Mouse (Mus musculus) Muller cell, postnatal 12 days (primary cell): Measurements from ENCODE around the gene Galnt16.
A peak's percentile ranks its signal among the peaks of the same experiment; 100 is the strongest.

Experiments used
- DNase-seq: peaks from one replicate; pipeline ENCODE4 v3.0.0-alpha.2; 2015; ENCODE audit errors: inconsistent ontology term

The Galnt16 gene

DNA sequence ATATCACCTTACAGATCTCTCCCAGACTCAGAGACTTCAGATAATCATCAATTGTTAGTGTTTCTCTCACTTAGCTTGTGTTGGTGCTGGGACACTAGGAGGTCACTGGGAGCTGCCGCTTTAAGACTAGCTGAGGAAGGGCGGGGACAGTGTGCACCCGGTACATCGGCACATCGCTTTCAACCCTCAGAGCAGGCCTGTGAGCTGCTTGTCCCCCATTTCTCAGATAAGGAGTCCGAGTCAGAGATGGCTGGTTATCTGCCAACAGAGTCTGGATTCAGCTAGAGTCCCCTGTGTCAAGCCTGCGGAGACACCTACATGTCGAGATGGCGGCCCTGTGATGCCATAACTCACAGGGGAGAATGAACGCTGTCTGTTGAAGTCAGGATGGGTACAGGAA is 13.5 kb downstream of the Galnt16 start:
- no peak for DNase-seq

DNA sequence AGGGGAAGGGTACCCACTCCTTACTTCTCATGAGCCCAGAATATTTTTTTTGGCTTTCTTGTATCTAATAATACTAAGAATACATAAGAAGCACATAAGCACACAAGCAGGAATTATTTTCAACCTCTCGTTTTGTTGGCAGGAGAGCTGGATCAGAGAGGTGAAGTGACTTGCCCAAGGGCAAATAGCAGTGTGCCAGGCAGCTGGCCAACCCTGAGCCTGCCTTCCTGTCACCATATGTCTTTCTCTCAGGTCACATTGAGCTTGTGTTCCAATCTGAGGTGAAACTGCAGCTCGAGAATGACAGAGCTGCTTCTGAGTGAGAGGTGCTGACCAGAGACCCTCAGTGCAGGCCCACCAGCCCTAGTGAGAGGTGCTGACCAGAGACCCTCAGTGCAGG is 15.8 kb downstream of the Galnt16 start:
- no peak for DNase-seq

DNA sequence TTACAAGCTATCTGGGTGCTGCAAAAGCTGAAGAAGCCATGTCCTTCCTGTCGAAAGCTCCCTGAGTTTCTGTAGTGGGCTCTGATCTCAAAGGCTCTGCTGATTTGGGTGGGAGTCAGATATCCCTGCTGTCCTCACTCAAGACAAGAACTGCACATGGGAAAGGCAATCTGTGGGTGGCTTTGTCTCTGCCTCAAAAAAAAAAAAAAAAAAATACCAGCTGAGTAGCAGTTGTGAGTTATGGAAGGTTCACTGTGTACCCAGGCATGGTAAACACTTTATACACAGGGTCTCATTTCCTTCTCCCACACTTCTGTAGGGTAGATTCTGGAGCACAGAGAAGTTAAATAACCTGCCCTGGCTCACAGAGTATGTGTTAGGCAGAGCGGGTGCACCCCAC is 19.2 kb downstream of the Galnt16 start:
- no peak for DNase-seq

DNA sequence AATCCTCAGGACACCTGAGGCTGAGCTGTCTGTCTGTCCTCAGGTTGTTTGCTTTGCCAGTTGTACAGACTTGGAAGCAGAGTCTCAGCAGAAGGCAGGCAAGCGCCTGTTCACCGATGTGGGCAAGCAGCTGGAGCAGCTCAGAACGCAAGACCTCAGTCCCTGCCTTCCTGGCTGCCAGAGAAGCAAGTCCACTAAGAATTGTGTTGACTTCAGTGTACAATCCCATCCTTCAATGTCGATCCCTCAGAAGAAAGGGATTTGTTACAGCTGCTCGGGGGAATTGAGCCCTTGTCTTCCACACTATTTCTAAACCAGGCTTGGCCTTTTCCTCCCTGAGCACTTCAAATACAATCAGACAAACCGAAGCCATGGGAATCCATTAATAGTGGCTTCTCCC is 20.2 kb downstream of the Galnt16 start:
- DNase-seq: no peak

DNA sequence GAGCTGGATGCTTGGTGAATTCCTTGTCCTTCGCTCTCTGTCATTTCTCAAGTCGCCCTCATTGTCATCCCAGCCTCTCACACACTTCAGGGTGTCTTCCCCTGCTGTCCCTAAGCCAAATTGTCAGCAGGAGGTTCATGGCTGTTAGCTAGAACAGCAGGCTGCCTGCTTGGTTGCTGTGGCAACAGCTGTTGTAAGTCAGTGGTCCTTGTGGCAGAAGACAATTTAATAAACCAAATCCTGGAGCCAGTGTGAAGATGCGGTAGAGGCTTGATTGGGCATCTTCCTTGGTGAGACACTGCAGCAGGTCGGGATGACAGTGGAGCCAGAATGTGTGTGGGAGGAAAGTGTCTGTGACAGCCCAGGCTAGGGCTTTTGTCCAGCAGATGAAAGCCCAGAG is 27.2 kb downstream of the Galnt16 start:
- DNase-seq: peak; percentile 23

DNA sequence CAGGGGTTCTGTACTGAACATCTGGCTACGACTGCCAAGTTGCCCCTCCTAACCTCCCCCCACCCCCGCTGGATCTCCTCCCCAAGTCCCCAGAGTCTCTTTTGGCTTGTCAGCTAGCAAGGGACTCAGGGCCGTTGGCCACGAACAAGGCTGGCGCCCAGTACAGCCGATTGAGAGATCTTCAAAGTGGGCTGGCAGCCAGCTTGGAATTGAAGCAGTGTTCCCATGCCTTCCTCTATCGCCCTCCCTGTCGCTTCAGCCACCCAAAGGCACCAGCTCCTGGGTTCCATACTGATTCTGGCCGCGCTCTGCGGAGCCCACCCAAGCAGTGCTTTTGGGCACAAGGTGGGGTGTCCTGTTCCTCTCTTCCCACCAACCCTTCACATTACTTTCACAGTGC is 31.6 kb downstream of the Galnt16 start:
- DNase-seq: no peak

DNA sequence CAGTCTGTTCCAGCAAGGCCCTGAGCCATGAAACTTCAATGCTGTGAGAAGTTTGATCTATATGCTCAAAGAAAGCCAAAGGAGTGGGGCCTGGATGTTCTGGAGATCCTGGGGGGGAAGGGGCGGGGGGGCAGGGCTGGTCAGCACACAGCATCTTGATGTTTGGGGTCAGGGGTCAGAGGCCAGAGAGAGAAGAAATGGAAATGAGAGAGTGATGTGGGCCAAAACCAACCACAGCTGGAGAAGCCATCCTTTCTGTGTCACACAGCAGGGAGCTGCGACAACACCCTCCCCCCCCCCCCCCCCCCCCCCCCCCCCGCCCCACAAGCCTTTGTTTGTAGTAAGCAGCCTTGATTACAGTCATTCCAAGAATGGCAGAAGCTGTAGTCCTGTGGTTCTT is 35.1 kb downstream of the Galnt16 start:
- no peak for DNase-seq

DNA sequence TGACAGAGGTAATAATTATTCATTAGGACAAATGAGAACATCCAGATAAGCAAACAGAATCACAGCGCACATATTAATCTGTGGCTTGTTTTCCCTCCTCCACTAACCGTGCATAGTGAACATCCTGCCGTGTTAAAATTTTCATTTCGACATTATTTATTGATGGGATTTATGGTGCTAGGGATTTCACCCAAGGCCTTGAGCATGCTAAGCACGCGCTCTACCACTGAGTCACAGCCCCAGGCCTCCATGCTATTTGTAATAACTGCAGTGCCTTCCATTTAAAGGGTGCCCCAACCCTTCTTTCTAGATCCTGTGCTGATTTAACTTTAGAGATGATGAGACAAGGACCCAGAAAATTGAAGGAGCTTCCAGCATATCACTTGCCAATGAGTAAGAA is 36.2 kb downstream of the Galnt16 start:
- no peak for DNase-seq

DNA sequence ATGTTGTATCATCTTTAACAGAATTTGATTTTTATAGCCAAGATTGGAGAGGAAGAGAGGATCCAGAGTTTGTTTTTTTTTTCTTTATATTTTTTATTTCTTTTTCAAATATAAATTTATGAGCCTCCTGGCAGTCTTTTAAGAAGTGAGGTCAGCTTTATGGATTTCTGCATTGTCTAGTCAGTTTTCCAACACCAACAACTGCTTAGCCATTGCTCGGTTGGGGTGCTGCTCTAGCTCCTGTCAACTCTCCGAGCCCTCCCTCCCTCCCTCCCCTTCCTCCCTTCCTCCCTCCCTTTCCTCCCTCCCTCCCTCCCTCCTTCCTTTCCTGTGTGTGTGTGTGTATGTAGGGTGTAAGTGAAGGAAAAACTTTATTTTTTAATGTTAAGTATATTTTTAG is 43.8 kb downstream of the Galnt16 start:
- DNase-seq: no peak

DNA sequence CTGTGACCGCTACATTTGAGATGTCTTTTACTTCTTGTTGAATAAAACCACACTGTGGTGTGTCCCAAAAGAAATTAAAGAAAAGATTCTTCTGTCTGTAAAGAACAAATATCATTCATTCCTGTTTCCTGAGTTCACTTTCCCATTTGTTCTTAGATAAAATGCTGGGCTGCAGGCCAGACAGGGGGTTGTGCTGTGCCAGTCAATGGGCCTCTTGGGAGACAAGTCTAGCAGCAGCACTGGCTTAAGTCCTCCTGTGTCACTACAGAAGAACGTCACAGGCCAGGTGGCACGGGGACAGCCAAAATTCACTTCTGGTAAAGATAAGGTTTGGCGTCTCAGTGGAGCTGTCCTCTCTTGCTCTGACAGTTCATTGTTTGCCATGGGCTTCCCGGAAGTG is 44.7 kb downstream of the Galnt16 start:
- DNase-seq: peak; percentile 57

DNA sequence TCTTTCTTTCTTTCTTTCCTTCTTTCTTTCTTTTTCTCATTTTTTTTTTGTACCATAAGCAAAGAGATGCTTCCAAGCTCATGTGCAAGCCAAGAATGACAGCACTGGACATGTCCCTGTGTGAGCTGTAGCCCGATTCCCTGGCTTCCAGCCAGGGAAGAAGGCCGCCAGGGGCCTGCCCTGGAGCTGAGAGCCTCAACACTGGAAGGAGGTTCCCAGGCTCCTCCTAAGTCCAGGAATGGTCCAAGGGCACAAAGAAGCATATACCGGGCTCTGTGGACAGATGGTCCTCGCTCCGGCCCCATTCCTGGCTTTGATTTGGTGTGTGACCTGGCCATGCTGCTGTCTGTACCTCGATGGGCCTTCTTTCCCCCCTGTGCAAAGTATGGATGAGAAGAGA is 46.9 kb downstream of the Galnt16 start:
- peak; percentile 17 for DNase-seq

DNA sequence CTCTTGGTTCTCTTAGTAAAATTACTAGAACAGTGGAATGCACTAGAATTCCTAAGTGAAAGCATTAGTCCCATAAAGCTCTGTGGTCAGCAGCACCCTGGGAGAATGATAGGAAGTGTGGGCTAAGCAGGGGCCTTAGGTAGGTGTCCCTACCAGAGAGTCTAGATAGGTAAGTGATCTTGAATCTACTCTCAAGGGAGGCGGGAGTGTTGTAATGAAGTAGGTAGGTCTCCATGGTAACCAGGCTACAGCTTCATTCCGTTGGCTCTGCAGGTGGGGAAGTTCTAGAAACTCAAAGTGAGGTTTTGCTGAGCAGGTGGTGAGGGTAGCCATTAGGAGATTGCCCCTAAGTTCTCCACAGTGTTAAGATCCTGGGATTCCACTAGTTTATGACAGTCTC is 47.7 kb downstream of the Galnt16 start:
- no peak for DNase-seq

DNA sequence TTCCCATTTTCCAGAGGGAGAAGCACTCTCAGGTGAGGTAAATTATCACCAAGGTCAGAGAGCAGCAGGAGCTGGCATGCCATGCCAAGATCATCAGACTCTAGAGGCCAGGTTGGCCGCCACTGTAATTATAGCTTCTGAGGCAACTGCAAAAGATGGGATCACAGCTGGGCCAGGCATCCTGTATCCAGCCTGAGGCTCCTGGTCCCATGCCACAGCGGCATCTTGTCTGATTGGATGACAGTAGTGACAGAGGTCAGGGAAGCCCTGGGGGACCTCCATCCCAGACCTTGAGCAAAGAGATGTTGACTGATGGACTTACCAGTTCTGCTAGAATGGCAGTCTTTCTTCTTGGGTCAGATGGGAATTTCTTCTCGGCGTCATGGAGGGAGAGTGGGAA is 48.4 kb downstream of the Galnt16 start:
- no peak for DNase-seq

DNA sequence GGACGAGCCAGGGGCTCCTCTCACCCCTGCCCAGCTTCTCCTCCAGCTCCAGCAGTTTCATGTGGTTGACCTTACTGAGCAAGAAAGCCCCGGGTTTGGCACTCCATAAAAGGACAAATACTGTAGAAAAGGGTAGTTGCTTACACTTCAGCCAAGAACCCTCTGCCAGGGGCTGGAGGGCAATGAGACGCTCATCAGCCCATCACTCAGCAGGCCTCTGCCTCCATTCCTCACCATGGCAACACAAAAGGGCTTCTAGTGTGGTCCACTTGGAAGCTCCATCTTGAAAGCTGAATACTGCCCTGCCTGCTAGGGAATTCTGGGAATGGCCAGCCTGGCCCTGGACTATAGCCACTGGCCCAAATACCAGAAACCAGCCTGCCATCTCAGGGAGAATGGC is 49.3 kb downstream of the Galnt16 start:
- DNase-seq: peak; percentile 61

DNA sequence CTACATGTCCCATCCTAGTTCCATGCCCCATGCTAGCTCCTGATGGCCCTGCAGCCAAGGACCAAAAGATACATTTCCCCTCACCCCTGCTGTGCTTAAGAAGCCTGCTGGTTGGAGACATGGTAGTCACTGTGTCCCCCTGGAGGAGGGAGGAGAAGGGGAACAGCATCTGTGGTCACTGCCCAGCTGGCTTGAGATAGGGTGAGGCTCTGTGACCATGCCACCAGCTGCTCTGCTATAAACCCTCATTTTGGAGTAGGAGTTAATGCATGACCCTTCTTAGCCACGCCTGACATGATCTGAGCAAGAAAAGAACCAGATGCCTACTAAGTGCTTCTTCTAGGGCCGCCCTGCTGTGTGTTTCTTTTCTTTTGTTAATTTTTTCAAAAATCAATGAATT is 51.5 kb downstream of the Galnt16 start:
- DNase-seq: no peak

DNA sequence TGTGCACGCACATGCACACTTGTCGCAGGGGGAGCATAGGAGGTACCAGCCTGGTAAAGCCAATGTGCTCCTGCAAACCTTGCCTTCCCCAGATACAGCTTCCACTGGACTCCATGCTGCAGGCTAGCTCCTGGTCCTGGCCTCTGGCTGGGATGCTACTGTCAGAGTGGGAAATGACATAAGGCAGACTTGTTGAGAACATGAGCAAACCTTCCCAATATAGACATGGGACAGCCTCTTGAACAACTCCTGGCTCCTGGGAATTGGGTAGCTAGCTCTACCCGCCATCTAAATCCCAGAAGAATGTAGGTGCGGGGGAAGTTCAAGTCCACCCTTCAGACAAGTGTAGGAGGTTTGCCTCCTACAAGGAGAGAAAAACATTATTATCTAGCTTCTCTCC is 56.2 kb downstream of the Galnt16 start:
- no peak for DNase-seq

DNA sequence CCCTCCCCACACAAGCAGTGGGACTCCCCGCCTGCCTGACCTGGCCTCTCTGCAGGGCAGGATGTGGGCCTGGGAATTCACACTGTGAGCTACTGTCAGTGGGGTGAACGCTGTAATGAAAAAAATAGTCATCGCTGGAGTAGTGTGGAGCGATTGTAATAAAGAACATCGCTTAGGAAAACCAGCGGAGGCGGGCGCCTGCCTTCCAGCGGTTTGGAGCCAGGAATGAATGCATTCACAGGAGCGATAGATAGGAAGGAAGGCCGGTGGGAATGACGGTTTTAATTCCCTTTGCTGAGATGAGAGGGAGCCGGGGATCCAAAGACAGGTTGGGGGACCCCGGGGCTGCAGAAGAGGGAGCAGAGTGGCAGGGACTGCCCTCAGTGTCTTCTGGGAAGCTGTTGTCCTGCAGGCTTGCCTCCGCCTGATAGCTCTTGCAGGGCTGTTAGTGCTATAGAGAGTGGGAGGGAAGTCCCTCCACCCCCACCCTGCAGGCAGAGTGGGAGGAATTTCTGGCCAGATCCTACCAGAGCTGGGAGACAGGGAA is 56.8 kb downstream of the Galnt16 start:
- DNase-seq: no peak

DNA sequence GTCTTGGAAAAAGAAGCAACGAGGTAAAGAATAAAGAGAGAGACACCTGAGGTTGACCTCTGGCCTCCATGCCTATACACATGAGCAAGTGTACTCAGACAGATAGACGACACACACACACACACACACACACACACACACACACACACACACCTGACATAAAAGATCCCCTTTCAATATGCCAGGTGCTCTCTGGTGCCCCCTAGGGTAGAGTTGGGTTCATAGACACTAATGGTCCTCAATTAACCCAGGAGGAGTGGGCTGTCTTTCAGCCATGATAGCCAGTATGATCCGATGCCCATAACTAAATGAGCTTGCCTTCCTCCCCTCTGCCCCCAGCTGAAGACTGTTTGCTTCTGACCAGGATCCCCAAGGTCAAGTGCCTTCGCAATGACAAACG is 59.0 kb downstream of the Galnt16 start:
- DNase-seq: no peak

DNA sequence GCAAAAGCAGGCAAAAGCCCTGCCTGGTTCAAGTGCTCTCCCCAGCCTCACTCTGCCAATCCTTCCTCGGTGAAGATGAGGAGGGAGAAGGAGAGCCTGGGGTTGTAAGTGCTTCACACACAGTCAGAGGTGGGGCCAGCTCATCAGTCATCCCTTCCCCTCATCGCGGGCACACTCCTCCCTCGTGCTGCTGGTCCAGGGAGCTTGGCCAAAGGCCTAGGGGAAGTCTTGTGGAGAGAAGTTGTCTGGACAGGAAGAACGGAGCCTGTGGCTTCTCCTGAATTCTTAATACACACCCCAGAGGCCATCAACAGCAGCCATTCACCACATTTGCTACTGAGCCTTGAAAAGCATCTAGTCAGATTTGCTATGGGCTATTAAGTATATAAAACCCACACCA is 63.3 kb downstream of the Galnt16 start:
- DNase-seq: no peak

DNA sequence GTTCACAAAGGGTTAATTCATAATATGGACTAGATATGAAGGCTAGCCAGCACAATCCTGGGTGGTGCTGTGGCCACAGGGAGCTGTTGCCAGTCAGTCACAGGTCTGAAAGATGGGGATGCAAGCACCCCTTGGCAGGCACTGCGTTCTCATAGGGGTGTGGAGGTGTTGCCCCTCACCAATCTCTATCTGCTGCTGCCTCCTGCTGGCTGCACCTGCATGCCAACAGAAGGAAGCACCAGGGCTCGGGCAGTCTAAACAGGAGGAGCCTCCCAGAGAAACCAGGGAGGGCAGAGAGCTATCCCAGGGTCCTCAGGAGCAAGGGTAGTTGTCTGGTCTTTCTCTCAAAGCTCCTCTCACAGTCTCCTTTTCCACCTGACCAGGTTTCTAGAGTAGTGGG is 66.9 kb downstream of the Galnt16 start:
- DNase-seq: no peak

DNA sequence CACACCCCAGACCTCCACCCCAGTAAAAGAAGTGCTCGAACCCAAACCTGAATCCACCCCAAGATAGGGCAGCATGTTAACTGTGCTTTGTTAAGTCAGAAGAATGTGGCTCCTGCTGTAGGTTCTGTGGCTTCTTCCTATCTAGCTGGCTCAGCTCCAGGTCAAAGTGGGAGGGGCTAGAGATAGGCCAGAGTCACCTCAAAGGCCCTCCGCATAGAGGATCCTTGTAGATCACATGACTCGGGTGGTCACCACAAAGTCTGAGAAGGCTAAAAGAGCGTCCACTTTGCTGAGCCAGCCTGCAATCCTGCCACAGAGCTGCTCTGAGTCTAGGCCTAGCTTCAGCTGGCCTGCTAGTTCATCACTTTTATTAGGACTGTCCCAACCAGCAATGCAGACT is 76.1 kb downstream of the Galnt16 start:
- no peak for DNase-seq

DNA sequence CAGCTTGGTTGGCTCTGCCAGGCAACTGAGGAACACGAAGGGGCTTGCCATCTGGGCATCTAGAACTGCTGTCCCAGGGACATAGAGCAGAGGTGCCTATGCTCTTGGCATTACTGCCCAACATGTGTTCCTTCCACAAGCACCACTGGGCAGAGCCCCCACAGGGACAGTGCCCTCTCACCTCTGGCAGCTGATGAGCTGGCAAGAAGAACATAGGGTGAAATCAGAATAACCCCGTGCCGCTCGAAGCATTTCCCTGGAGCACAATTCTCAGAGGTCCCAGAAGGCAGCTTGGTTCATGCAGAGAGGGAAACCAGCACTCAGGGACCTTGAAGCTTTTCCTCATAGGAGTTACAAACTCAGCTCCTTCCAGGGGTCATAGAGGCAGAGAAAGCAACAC is 76.7 kb downstream of the Galnt16 start:
- DNase-seq: no peak

DNA sequence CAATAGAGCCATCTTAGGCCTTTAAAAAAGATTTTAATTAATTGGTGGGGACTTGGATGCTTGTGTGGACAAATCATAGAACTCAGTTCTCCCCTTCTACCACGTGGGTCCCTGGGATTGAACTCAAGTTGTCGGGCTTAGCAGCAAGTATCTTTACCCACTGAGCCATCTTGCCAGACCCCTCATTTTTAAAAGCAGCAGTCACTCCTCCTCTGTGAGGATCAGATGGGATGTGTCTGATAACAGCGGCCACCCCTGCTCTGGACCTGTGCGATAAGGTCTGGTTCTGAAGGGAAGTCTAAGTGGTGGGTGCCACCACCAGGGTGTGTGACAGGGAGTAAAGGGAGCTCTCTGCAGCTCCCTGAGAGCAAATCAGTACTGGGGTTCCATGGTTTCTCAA is 77.5 kb downstream of the Galnt16 start:
- no peak for DNase-seq

DNA sequence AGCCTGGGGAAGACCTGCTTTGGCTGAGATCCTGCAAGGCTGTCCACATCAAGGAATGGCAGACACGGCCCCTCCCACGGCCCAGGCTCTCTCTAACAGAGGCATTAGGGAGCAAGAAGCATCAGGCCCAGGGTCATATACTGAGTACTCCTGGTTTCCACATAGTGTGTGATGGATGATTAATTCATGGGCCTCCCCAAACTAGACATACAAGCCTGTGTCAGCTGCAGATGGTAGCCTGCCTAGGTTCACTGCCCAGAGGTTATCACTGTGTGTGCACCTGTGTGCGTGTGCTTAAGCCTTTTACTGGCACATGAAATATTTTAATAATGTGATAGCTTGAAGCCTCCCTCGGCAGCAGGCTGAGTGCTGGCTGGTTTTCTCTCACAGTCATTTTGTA is 77.9 kb downstream of the Galnt16 start:
- DNase-seq: no peak

DNA sequence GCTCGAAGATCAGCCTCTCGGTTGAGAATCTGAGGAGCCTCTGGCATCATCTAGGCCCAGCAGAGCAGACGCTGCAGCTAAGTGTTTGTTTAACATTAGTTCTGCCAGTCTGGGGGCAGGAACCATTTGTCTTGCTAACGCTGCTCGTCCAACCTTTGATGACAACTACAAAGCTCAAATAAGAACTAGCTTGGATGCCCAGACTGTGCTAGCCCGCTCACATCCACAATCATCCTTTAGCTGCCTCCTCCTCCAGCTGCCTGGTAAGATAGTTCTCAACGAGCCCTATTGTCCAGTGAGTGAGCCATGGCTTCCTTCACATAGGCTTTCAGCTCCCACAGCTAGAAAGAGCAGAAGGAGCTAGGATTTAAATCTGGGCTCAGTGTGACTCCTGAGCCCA is 80.2 kb downstream of the Galnt16 start:
- no peak for DNase-seq
